Mouse (Mus musculus): ENCODE measurements around the gene Srxn1. TPM values are rescaled to one million over a fixed set of nuclear protein-coding genes. Genes with fewer than 3 reads are reported as not detected.
A peak's percentile ranks its signal among the peaks of the same experiment; 100 is the strongest.
"Not testable (repeated sequence)": the region's sequence is repeated elsewhere in the genome, so short reads cannot be mapped to it uniquely, and the experiment has no call there.

Gene Srxn1
- 13.4 and 14.8 TPM in 2 replicates for polyA plus RNA-seq (2014; fragmentation: Nextera tagmentation; extraction: Ambion mirVana)

GRCm38 (mm10) chr2:152105318-152106224, at the start of gene Srxn1:
TSS of gene Srxn1 (plus strand) at chr2:152105516.
- Histone ChIP-seq H3K27me3 (ENCODE audit: control insufficient read depth, insufficient read depth, low read length) (no peaks in the 10 kb centered on the region), H3K36me3 (ENCODE audit: control insufficient read depth, insufficient read depth, low read length) (no peaks in the 10 kb centered on the region), H3K4me1 (replicated peaks; ENCODE audit: control insufficient read depth, insufficient read depth, low read length) (no peaks in the 10 kb centered on the region; the same call in 1 of the 2 replicates), H3K9ac (ENCODE audit: low read depth, low read length) (peak within 1 kb of the TSS; percentile 69), H3K27ac (ENCODE audit: low read depth, low read length) (peak within 1 kb of the TSS; percentile 79), H3K4me3 (ENCODE audit: low read depth, low read length) (peak within 1 kb of the TSS; percentile 63), H3K9me3 (ENCODE audit: control insufficient read depth, low read length) (no peaks in the 10 kb centered on the region), H3K4me2 (replicated peaks; ENCODE audit: low read depth, low read length) (peak within 1 kb of the TSS; percentile 64)
- WGBS = 2% methylated on average over 75 of the region's 84 CpGs
- ATAC-seq (ENCODE audit: low FRiP score) (peak; percentile 89), DNase-seq (ENCODE audit: low spot score) (peak; percentile 86)

GRCm38 (mm10) chr2:152056368-152057251, 48.7 kb upstream of the Srxn1 start:
- 64% methylated on average over 22 of the region's 22 CpGs for WGBS
- no peak overlapping the region for H3K4me2 ChIP-seq (replicated peaks; ENCODE audit: low read depth, low read length)
- peak; percentile 84 for ATAC-seq (ENCODE audit: low FRiP score)
- peak; percentile 25 for DNase-seq (ENCODE audit: low spot score)
- peaks cover 4% of the 10 kb centered on the region; the same call in 1 of the 2 replicates for H3K27me3 ChIP-seq (ENCODE audit: control insufficient read depth, insufficient read depth, low read length)
- H3K36me3 ChIP-seq (ENCODE audit: control insufficient read depth, insufficient read depth, low read length) = no peaks in the 10 kb centered on the region
- H3K27ac ChIP-seq (ENCODE audit: low read depth, low read length) = peak overlapping the region; percentile 60
- 0 out of 2 replicates have a peak, but pooled peaks cover 9% of the 10 kb centered on the region for H3K4me1 ChIP-seq (replicated peaks; ENCODE audit: control insufficient read depth, insufficient read depth, low read length)
- H3K9ac ChIP-seq (ENCODE audit: low read depth, low read length) = 0 out of 2 replicates have a peak overlapping the region, but pooled peaks have one; percentile 15
- no peak overlapping the region for H3K4me3 ChIP-seq (ENCODE audit: low read depth, low read length)
- H3K9me3 ChIP-seq (ENCODE audit: control insufficient read depth, low read length) = no peaks in the 10 kb centered on the region

GRCm38 (mm10) chr2:152057252-152057563, 48.1 kb upstream of the Srxn1 start:
- Histone ChIP-seq H3K27me3 (ENCODE audit: control insufficient read depth, insufficient read depth, low read length) (no peaks in the 10 kb centered on the region; the same call in 1 of the 2 replicates), H3K4me1 (replicated peaks; ENCODE audit: control insufficient read depth, insufficient read depth, low read length) (0 out of 2 replicates have a peak, but pooled peaks cover 7% of the 10 kb centered on the region), H3K4me3 (ENCODE audit: low read depth, low read length) (no peak overlapping the region), H3K9ac (ENCODE audit: low read depth, low read length) (0 out of 2 replicates have a peak overlapping the region, but pooled peaks have one; percentile 15), H3K4me2 (replicated peaks; ENCODE audit: low read depth, low read length) (no peak overlapping the region), H3K27ac (ENCODE audit: low read depth, low read length) (peak overlapping the region; percentile 60), H3K36me3 (ENCODE audit: control insufficient read depth, insufficient read depth, low read length) (no peaks in the 10 kb centered on the region), H3K9me3 (ENCODE audit: control insufficient read depth, low read length) (no peaks in the 10 kb centered on the region)
- 75% methylated on average over 9 of the region's 9 CpGs for WGBS
- no peak for DNase-seq (ENCODE audit: low spot score)
- ATAC-seq (ENCODE audit: low FRiP score) = no peak

GRCm38 (mm10) chr2:152062817-152063216, 42.5 kb upstream of the Srxn1 start:
- H3K4me1 ChIP-seq (replicated peaks; ENCODE audit: control insufficient read depth, insufficient read depth, low read length); H3K4me2 ChIP-seq (replicated peaks; ENCODE audit: low read depth, low read length); H3K27me3 ChIP-seq (ENCODE audit: control insufficient read depth, insufficient read depth, low read length); DNase-seq (ENCODE audit: low spot score); H3K9me3 ChIP-seq (ENCODE audit: control insufficient read depth, low read length); H3K27ac ChIP-seq (ENCODE audit: low read depth, low read length); ATAC-seq (ENCODE audit: low FRiP score); H3K36me3 ChIP-seq (ENCODE audit: control insufficient read depth, insufficient read depth, low read length); H3K4me3 ChIP-seq (ENCODE audit: low read depth, low read length); H3K9ac ChIP-seq (ENCODE audit: low read depth, low read length): not testable (repeated sequence)
- 85% methylated on average over 3 of the region's 3 CpGs for WGBS

GRCm38 (mm10) chr2:152068660-152069433, 36.5 kb upstream of the Srxn1 start:
- peak overlapping the region; percentile 86 for H3K27ac ChIP-seq (ENCODE audit: low read depth, low read length)
- DNase-seq (ENCODE audit: low spot score) (peak; percentile 68), ATAC-seq (ENCODE audit: low FRiP score) (peak; percentile 94)
- no peaks in the 10 kb centered on the region for H3K9me3 ChIP-seq (ENCODE audit: control insufficient read depth, low read length)
- no peaks in the 10 kb centered on the region for H3K27me3 ChIP-seq (ENCODE audit: control insufficient read depth, insufficient read depth, low read length)
- H3K4me2 ChIP-seq (replicated peaks; ENCODE audit: low read depth, low read length) = no peak overlapping the region
- 0 out of 2 replicates have a peak overlapping the region, but pooled peaks have one; percentile 37 for H3K9ac ChIP-seq (ENCODE audit: low read depth, low read length)
- H3K4me1 ChIP-seq (replicated peaks; ENCODE audit: control insufficient read depth, insufficient read depth, low read length) = peaks cover 11% of the 10 kb centered on the region
- 25% methylated on average over 11 of the region's 11 CpGs for WGBS
- H3K4me3 ChIP-seq (ENCODE audit: low read depth, low read length) = no peak overlapping the region
- no peaks in the 10 kb centered on the region for H3K36me3 ChIP-seq (ENCODE audit: control insufficient read depth, insufficient read depth, low read length)

- H3K27me3 ChIP-seq (ENCODE audit: control insufficient read depth, insufficient read depth, low read length) = no peaks in the 10 kb centered on the region; the same call in 1 of the 2 replicates
- ATAC-seq (ENCODE audit: low FRiP score) = peak; percentile 68
These were observed 35.9 kb upstream of the Srxn1 start for GRCm38 (mm10) chr2:152069434-152069786.

GRCm38 (mm10) chr2:152069941-152070340, 35.4 kb upstream of the Srxn1 start:
- Histone ChIP-seq H3K27me3 (ENCODE audit: control insufficient read depth, insufficient read depth, low read length) (no peaks in the 10 kb centered on the region; the same call in 1 of the 2 replicates), H3K27ac (ENCODE audit: low read depth, low read length) (peak overlapping the region; percentile 86), H3K4me1 (replicated peaks; ENCODE audit: control insufficient read depth, insufficient read depth, low read length) (peaks cover 11% of the 10 kb centered on the region), H3K4me2 (replicated peaks; ENCODE audit: low read depth, low read length) (no peak overlapping the region), H3K4me3 (ENCODE audit: low read depth, low read length) (no peak overlapping the region), H3K9ac (ENCODE audit: low read depth, low read length) (0 out of 2 replicates have a peak overlapping the region, but pooled peaks have one; percentile 37), H3K9me3 (ENCODE audit: control insufficient read depth, low read length) (no peaks in the 10 kb centered on the region), H3K36me3 (ENCODE audit: control insufficient read depth, insufficient read depth, low read length) (no peaks in the 10 kb centered on the region)
- DNase-seq (ENCODE audit: low spot score) (peak; percentile 22), ATAC-seq (ENCODE audit: low FRiP score) (peak; percentile 20)
- WGBS = 49% methylated on average over 2 of the region's 2 CpGs

More at GRCm38 (mm10) chr2:152069434-152069786, 35.9 kb upstream of the Srxn1 start:
- Histone ChIP-seq H3K4me1 (replicated peaks; ENCODE audit: control insufficient read depth, insufficient read depth, low read length) (peaks cover 11% of the 10 kb centered on the region), H3K9ac (ENCODE audit: low read depth, low read length) (0 out of 2 replicates have a peak overlapping the region, but pooled peaks have one; percentile 37), H3K27ac (ENCODE audit: low read depth, low read length) (peak overlapping the region; percentile 86), H3K4me3 (ENCODE audit: low read depth, low read length) (no peak overlapping the region), H3K36me3 (ENCODE audit: control insufficient read depth, insufficient read depth, low read length) (no peaks in the 10 kb centered on the region), H3K4me2 (replicated peaks; ENCODE audit: low read depth, low read length) (no peak overlapping the region), H3K9me3 (ENCODE audit: control insufficient read depth, low read length) (no peaks in the 10 kb centered on the region)
- DNase-seq (ENCODE audit: low spot score) = no peak
- WGBS = 32% methylated on average over 9 of the region's 9 CpGs

GRCm38 (mm10) chr2:152074521-152074920, 30.8 kb upstream of the Srxn1 start:
- Histone ChIP-seq H3K4me1 (replicated peaks; ENCODE audit: control insufficient read depth, insufficient read depth, low read length) (peaks cover 6% of the 10 kb centered on the region), H3K9me3 (ENCODE audit: control insufficient read depth, low read length) (no peaks in the 10 kb centered on the region), H3K27me3 (ENCODE audit: control insufficient read depth, insufficient read depth, low read length) (peaks cover 2% of the 10 kb centered on the region; the same call in 1 of the 2 replicates), H3K4me3 (ENCODE audit: low read depth, low read length) (no peak overlapping the region), H3K4me2 (replicated peaks; ENCODE audit: low read depth, low read length) (no peak overlapping the region), H3K9ac (ENCODE audit: low read depth, low read length) (no peak overlapping the region), H3K36me3 (ENCODE audit: control insufficient read depth, insufficient read depth, low read length) (no peaks in the 10 kb centered on the region), H3K27ac (ENCODE audit: low read depth, low read length) (no peak overlapping the region)
- DNase-seq (ENCODE audit: low spot score) (no peak), ATAC-seq (ENCODE audit: low FRiP score) (no peak)
- 83% methylated on average over 2 of the region's 2 CpGs for WGBS
